Mouse (Mus musculus) hindbrain, embryonic 13.5 days (tissue): ENCODE results near the gene Ddx60. TPM values are rescaled to one million over a fixed set of nuclear protein-coding genes. Genes with fewer than 3 reads are reported as not detected.
"Not testable (repeated sequence)": the region's sequence is repeated elsewhere in the genome, so short reads cannot be mapped to it uniquely, and the experiment has no call there.

Experiments used
- ATAC-seq: fragments of 200-750 bp; cut with Nextera tagmentation; 2 replicates; pipeline ENCODE4 v1.8.0; 2017; ENCODE audit warnings: moderate TSS enrichment; ENCODE audit not compliant: low FRiP score
- H3K27ac ChIP-seq: fragments of 300-500 bp; sonication (generic); 2 replicates; pipeline ENCODE4 v1.5.1; 2015; ENCODE audit warnings: inconsistent platforms, mild to moderate bottlenecking, moderate library complexity
- H3K27me3 ChIP-seq: fragments of 300-500 bp; sonication (generic); 2 replicates; pipeline ENCODE4 v1.6.1; 2015; ENCODE audit warnings: mild to moderate bottlenecking, inconsistent platforms
- H3K36me3 ChIP-seq: fragments of 300-500 bp; sonication (generic); 2 replicates; pipeline ENCODE4 v1.6.1; 2015; ENCODE audit warnings: mild to moderate bottlenecking, inconsistent platforms
- H3K4me1 ChIP-seq: fragments of 300-500 bp; sonication (generic); replicated peaks from 2 replicates; pipeline ENCODE4 v1.6.1; 2015; ENCODE audit warnings: inconsistent platforms
- H3K4me2 ChIP-seq: fragments of 300-500 bp; sonication (generic); 2 replicates; pipeline ENCODE4 v1.6.1; 2015; ENCODE audit warnings: inconsistent platforms, mild to moderate bottlenecking, moderate library complexity
- H3K4me3 ChIP-seq: fragments of 300-500 bp; sonication (generic); 2 replicates; pipeline ENCODE4 v1.5.1; 2015; ENCODE audit warnings: mild to moderate bottlenecking, inconsistent platforms
- H3K9ac ChIP-seq: fragments of 300-500 bp; sonication (generic); 2 replicates; pipeline ENCODE4 v1.6.1; 2015; ENCODE audit warnings: mild to moderate bottlenecking, inconsistent platforms
- H3K9me3 ChIP-seq: fragments of 300-500 bp; sonication (generic); 2 replicates; pipeline ENCODE4 v1.6.1; 2016; ENCODE audit warnings: inconsistent platforms
- WGBS: fragments of 180-500 bp; shearing (Covaris S2); methylation state at CpG from one replicate; pipeline ENCODE4 v1.1.7; 2015; 5-methylcytosine and 5-hydroxymethylcytosine counted together
- polyA plus RNA-seq: library from polyadenylated mRNA; unstranded; fragments of >200 nt; fragmentation: Nextera tagmentation; extraction: Ambion mirVana; gene quantifications from 2 replicates; pipeline ENCODE4 v1.2.1, GENCODE M21; 2015

Gene Ddx60
- polyA plus RNA-seq, 1 experiment from 2014 or later, result 0.42 TPM

- 85% methylated on average over 7 of the region's 7 CpGs for WGBS
- no peak for ATAC-seq
- Histone ChIP-seq H3K4me1 (no peaks in the 10 kb centered on the region), H3K36me3 (no peaks in the 10 kb centered on the region), H3K27ac (no peak overlapping the region), H3K4me3 (no peak overlapping the region), H3K4me2 (no peak overlapping the region), H3K9me3 (no peaks in the 10 kb centered on the region), H3K27me3 (no peaks in the 10 kb centered on the region), H3K9ac (no peak overlapping the region)
These were observed 7.5 kb upstream of the Ddx60 start for GRCm38 (mm10) chr8:61920389-61920788.

GRCm38 (mm10) chr8:61921454-61922054 lies 6.3 kb upstream of the Ddx60 start:
- Histone ChIP-seq H3K9ac (no peak overlapping the region), H3K27me3 (no peaks in the 10 kb centered on the region), H3K27ac (no peak overlapping the region), H3K9me3 (no peaks in the 10 kb centered on the region), H3K4me3 (no peak overlapping the region), H3K4me1 (no peaks in the 10 kb centered on the region), H3K4me2 (no peak overlapping the region), H3K36me3 (no peaks in the 10 kb centered on the region)
- 89% methylated on average over 10 of the region's 10 CpGs for WGBS
- no peak for ATAC-seq

GRCm38 (mm10) chr8:61924518-61924917 lies 3.4 kb upstream of the Ddx60 start:
- no peak for ATAC-seq
- Histone ChIP-seq H3K9ac (no peak overlapping the region), H3K9me3 (no peaks in the 10 kb centered on the region), H3K27me3 (0 out of 2 replicates have a peak, but pooled peaks cover 4% of the 10 kb centered on the region), H3K4me3 (no peak overlapping the region), H3K4me1 (peaks cover 10% of the 10 kb centered on the region), H3K36me3 (no peaks in the 10 kb centered on the region), H3K27ac (no peak overlapping the region), H3K4me2 (no peak overlapping the region)
- WGBS, result 91% methylated on average over 1 of the region's 1 CpGs

GRCm38 (mm10) chr8:61933243-61933642 lies 5.4 kb downstream of the Ddx60 start:
- Histone ChIP-seq H3K9me3 (no peaks in the 10 kb centered on the region), H3K4me2 (no peak overlapping the region), H3K4me3 (no peak overlapping the region), H3K4me1 (peaks cover 3% of the 10 kb centered on the region), H3K36me3 (no peaks in the 10 kb centered on the region), H3K27me3 (0 out of 2 replicates have a peak, but pooled peaks cover 3% of the 10 kb centered on the region), H3K9ac (no peak overlapping the region), H3K27ac (no peak overlapping the region)
- 43% methylated on average over 2 of the region's 2 CpGs for WGBS
- no peak for ATAC-seq

GRCm38 (mm10) chr8:61937576-61937975 lies 9.7 kb downstream of the Ddx60 start:
- H3K36me3 ChIP-seq, result no peaks in the 10 kb centered on the region
- H3K27ac ChIP-seq, result no peak overlapping the region
- no peak overlapping the region for H3K9ac ChIP-seq
- H3K9me3 ChIP-seq, result no peaks in the 10 kb centered on the region
- no peak overlapping the region for H3K4me2 ChIP-seq
- 74% methylated on average over 2 of the region's 2 CpGs for WGBS
- no peaks in the 10 kb centered on the region for H3K27me3 ChIP-seq
- no peak overlapping the region for H3K4me3 ChIP-seq
- no peaks in the 10 kb centered on the region for H3K4me1 ChIP-seq
- ATAC-seq, result no peak

- not testable (repeated sequence) for H3K4me3 ChIP-seq, H3K9me3 ChIP-seq, H3K9ac ChIP-seq, ATAC-seq, H3K36me3 ChIP-seq, H3K4me2 ChIP-seq, H3K27me3 ChIP-seq, H3K27ac ChIP-seq, H3K4me1 ChIP-seq
- 82% methylated on average over 4 of the region's 4 CpGs for WGBS
These were observed 36.9 kb downstream of the Ddx60 start for GRCm38 (mm10) chr8:61964591-61965375.

GRCm38 (mm10) chr8:61969581-61969980 lies 41.7 kb downstream of the Ddx60 start:
- Histone ChIP-seq H3K27ac (no peak overlapping the region), H3K27me3 (no peaks in the 10 kb centered on the region), H3K36me3 (no peaks in the 10 kb centered on the region), H3K9me3 (no peaks in the 10 kb centered on the region), H3K4me2 (no peak overlapping the region), H3K4me1 (no peaks in the 10 kb centered on the region), H3K9ac (no peak overlapping the region), H3K4me3 (no peak overlapping the region)
- WGBS, result 39% methylated on average over 3 of the region's 3 CpGs
- no peak for ATAC-seq

GRCm38 (mm10) chr8:61984941-61985340 lies 57.1 kb downstream of the Ddx60 start:
- ATAC-seq, result no peak
- no peaks in the 10 kb centered on the region for H3K36me3 ChIP-seq

GRCm38 (mm10) chr8:61985703-61986475 lies 58.0 kb downstream of the Ddx60 start:
- no peaks in the 10 kb centered on the region for H3K36me3 ChIP-seq
- H3K4me2 ChIP-seq, result no peak overlapping the region
- no peak for ATAC-seq
- H3K27me3 ChIP-seq, result no peaks in the 10 kb centered on the region
- H3K9ac ChIP-seq, result no peak overlapping the region
- no peak overlapping the region for H3K27ac ChIP-seq
- H3K9me3 ChIP-seq, result no peaks in the 10 kb centered on the region
- 46% methylated on average over 6 of the region's 6 CpGs for WGBS
- H3K4me3 ChIP-seq, result no peak overlapping the region
- H3K4me1 ChIP-seq, result peaks cover 8% of the 10 kb centered on the region; the same call in 1 of the 2 replicates

More at GRCm38 (mm10) chr8:61984941-61985340, 57.1 kb downstream of the Ddx60 start:
- H3K4me1 ChIP-seq, result peaks cover 8% of the 10 kb centered on the region; the same call in 1 of the 2 replicates
- H3K4me3 ChIP-seq, result no peak overlapping the region
- H3K27me3 ChIP-seq, result no peaks in the 10 kb centered on the region
- H3K9ac ChIP-seq, result no peak overlapping the region
- H3K9me3 ChIP-seq, result no peaks in the 10 kb centered on the region
- no peak overlapping the region for H3K27ac ChIP-seq
- no peak overlapping the region for H3K4me2 ChIP-seq
- 95% methylated on average over 4 of the region's 4 CpGs for WGBS

- Histone ChIP-seq H3K27me3 (no peaks in the 10 kb centered on the region), H3K9ac (no peak overlapping the region), H3K9me3 (no peaks in the 10 kb centered on the region), H3K4me3 (no peak overlapping the region), H3K27ac (no peak overlapping the region), H3K4me1 (peaks cover 8% of the 10 kb centered on the region; the same call in 1 of the 2 replicates), H3K4me2 (no peak overlapping the region), H3K36me3 (no peaks in the 10 kb centered on the region)
- 21% methylated on average over 6 of the region's 6 CpGs for WGBS
- ATAC-seq, result 0 out of 2 replicates have a peak, but pooled peaks have one; percentile 66
These were observed 61.6 kb downstream of the Ddx60 start for GRCm38 (mm10) chr8:61989464-61989863.

- peaks cover 5% of the 10 kb centered on the region; the same call in 1 of the 2 replicates for H3K4me1 ChIP-seq
- H3K27me3 ChIP-seq, result no peaks in the 10 kb centered on the region
- no peak overlapping the region for H3K27ac ChIP-seq
These were observed 64.9 kb downstream of the Ddx60 start for GRCm38 (mm10) chr8:61992796-61993195.

GRCm38 (mm10) chr8:61997125-61997524 lies 69.2 kb downstream of the Ddx60 start:
- no peak overlapping the region for H3K9ac ChIP-seq

More at GRCm38 (mm10) chr8:61992796-61993195, 64.9 kb downstream of the Ddx60 start:
- no peaks in the 10 kb centered on the region for H3K36me3 ChIP-seq
- no peak overlapping the region for H3K9ac ChIP-seq
- no peak overlapping the region for H3K4me3 ChIP-seq
- WGBS, result 95% methylated on average over 1 of the region's 1 CpGs
- ATAC-seq, result no peak
- no peaks in the 10 kb centered on the region for H3K9me3 ChIP-seq
- no peak overlapping the region for H3K4me2 ChIP-seq

More at GRCm38 (mm10) chr8:61997125-61997524, 69.2 kb downstream of the Ddx60 start:
- Histone ChIP-seq H3K36me3 (no peaks in the 10 kb centered on the region), H3K27me3 (no peaks in the 10 kb centered on the region), H3K4me1 (no peaks in the 10 kb centered on the region), H3K9me3 (no peaks in the 10 kb centered on the region), H3K4me3 (no peak overlapping the region), H3K27ac (no peak overlapping the region), H3K4me2 (no peak overlapping the region)
- no peak for ATAC-seq
- 86% methylated on average over 2 of the region's 2 CpGs for WGBS
